Mouse (Mus musculus) midbrain, postnatal 0 days (tissue): ENCODE data around the gene Rpa2. TPM values are rescaled to one million over a fixed set of nuclear protein-coding genes. Genes with fewer than 3 reads are reported as not detected.
A peak's percentile ranks its signal among the peaks of the same experiment; 100 is the strongest.

Experiments used
- ATAC-seq: fragments of 200-750 bp; cut with Nextera tagmentation; 2 replicates; pipeline ENCODE4 v1.8.0; 2017; ENCODE audit warnings: moderate number of reproducible peaks, mild to moderate bottlenecking, moderate TSS enrichment, moderate library complexity; ENCODE audit not compliant: low FRiP score
- DNase-seq: peaks from one replicate; pipeline ENCODE4 v3.0.0-alpha.2; 2015; ENCODE audit warnings: low spot score
- H3K27ac ChIP-seq: fragments of 300-500 bp; sonication (generic); 2 replicates; pipeline ENCODE4 v1.5.1; 2014; ENCODE audit warnings: low read depth, mild to moderate bottlenecking, low read length, mixed read lengths
- H3K27me3 ChIP-seq: fragments of 300-500 bp; sonication (generic); 2 replicates; pipeline ENCODE4 v1.6.1; 2014; ENCODE audit warnings: low read length, control low read depth, mixed read lengths; ENCODE audit not compliant: insufficient read depth
- H3K36me3 ChIP-seq: fragments of 300-500 bp; sonication (generic); 2 replicates; pipeline ENCODE4 v1.6.1; 2014; ENCODE audit warnings: low read length, control low read depth, mixed read lengths; ENCODE audit not compliant: insufficient read depth
- H3K4me1 ChIP-seq: fragments of 300-500 bp; sonication (generic); 2 replicates; pipeline ENCODE4 v1.6.1; 2014; ENCODE audit warnings: mild to moderate bottlenecking, control low read depth, antibody characterized with exemption, low read length, mixed read lengths; ENCODE audit not compliant: insufficient read depth
- H3K4me2 ChIP-seq: fragments of 300-500 bp; sonication (generic); 2 replicates; pipeline ENCODE4 v1.6.1; 2014; ENCODE audit warnings: low read depth, mild to moderate bottlenecking, low read length, mixed read lengths; ENCODE audit not compliant: poor library complexity, severe bottlenecking
- H3K4me3 ChIP-seq: fragments of 300-500 bp; sonication (generic); 2 replicates; pipeline ENCODE4 v1.5.1; 2014; ENCODE audit warnings: low read depth, mild to moderate bottlenecking, low read length, moderate library complexity
- H3K9ac ChIP-seq: fragments of 300-500 bp; sonication (generic); replicated peaks from 2 replicates; pipeline ENCODE4 v1.6.1; 2014; ENCODE audit warnings: mild to moderate bottlenecking, low read length, moderate library complexity, mixed read lengths; ENCODE audit not compliant: poor library complexity, severe bottlenecking
- H3K9me3 ChIP-seq: fragments of 300-500 bp; sonication (generic); 2 replicates; pipeline ENCODE4 v1.6.1; 2016; ENCODE audit warnings: low read length, control low read depth
- CTCF ChIP-seq: IDR thresholded peaks from 2 replicates; pipeline ENCODE4 v1.5.1; 2016; ENCODE audit warnings: antibody characterized with exemption, mild to moderate bottlenecking
- WGBS: fragments of 180-500 bp; shearing (Covaris S2); extraction: QIAGEN DNeasy Blood & Tissue Kit; methylation state at CpG from one replicate; pipeline ENCODE4 v1.1.7; 2014; 5-methylcytosine and 5-hydroxymethylcytosine counted together
- polyA plus RNA-seq: library from polyadenylated mRNA; unstranded; fragments of >200 nt; fragmentation: Nextera tagmentation; extraction: Ambion mirVana; gene quantifications from 2 replicates; pipeline ENCODE4 v1.2.1, GENCODE M21; 2015
- total RNA-seq: library from RNA; depleted of rRNA; stranded (reverse); fragments of >200 nt; gene quantifications from 2 replicates; pipeline ENCODE4 v1.2.3, GENCODE M21; 2014; rRNA removed

The Rpa2 gene
- total and polyA plus RNA-seq, 2 experiments from 2014 or later = 18.9 to 28.4 TPM

DNA sequence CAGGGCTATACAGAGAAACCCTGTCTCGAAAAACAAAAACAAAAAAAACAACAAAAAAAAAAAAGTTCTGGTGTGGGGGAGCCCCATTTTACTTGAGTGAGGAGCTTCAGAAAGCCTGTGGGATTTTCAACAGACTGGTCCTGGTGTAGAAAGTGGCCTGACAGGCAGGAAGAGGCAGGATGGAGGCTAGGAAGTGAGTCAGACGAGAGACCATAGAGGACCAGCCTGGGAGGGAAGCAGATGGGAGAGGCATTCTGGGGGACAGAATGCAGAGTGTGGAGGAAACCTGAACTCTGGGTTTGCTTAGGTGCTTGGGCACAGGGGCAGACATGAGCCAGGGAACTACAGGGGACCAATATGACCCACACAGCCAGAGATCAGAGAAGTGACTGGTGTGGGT is 48.7 kb downstream of the Rpa2 start:
- no peaks in the 10 kb centered on the region for H3K36me3 ChIP-seq
- no peak for ATAC-seq
- WGBS = 64% methylated on average over 2 of the region's 2 CpGs

DNA sequence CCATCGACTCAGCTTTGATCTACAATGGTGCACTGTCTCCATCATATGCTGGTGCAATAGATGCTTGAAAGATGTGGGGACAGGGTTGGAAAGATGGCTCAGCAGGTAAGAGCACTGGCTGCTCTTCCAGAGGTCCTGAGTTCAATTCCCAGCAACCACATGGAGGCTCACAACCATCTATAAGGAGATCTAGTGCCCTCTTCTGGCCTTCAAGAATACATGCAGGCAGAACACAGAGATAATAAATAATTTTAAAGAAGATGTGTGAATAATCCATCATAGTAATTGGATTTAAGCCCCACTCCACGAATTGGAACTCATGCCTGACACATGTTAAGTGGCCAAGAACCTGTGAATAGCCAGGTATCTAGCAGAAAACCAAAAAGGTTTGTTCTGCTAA is 50.3 kb downstream of the Rpa2 start:
- no peak overlapping the region for H3K4me3 ChIP-seq
- H3K4me1 ChIP-seq = no peaks in the 10 kb centered on the region
- DNase-seq (no peak), ATAC-seq (no peak)
- H3K27ac ChIP-seq = no peak overlapping the region
- no peaks in the 10 kb centered on the region for H3K27me3 ChIP-seq
- TF ChIP-seq CTCF = no peak
- WGBS = 52% methylated on average over 2 of the region's 2 CpGs
- no peak overlapping the region for H3K9ac ChIP-seq
- H3K9me3 ChIP-seq = no peaks in the 10 kb centered on the region; the same call in 1 of the 2 replicates
- no peaks in the 10 kb centered on the region for H3K36me3 ChIP-seq
- no peak overlapping the region for H3K4me2 ChIP-seq

More for the DNA sequence above, 48.7 kb downstream of the Rpa2 start:
- Histone ChIP-seq H3K4me2 (no peak overlapping the region), H3K9ac (no peak overlapping the region), H3K4me3 (no peak overlapping the region), H3K27me3 (no peaks in the 10 kb centered on the region), H3K27ac (no peak overlapping the region), H3K9me3 (no peaks in the 10 kb centered on the region; the same call in 1 of the 2 replicates), H3K4me1 (no peaks in the 10 kb centered on the region)
- DNase-seq = no peak
- no peak for TF ChIP-seq CTCF

DNA sequence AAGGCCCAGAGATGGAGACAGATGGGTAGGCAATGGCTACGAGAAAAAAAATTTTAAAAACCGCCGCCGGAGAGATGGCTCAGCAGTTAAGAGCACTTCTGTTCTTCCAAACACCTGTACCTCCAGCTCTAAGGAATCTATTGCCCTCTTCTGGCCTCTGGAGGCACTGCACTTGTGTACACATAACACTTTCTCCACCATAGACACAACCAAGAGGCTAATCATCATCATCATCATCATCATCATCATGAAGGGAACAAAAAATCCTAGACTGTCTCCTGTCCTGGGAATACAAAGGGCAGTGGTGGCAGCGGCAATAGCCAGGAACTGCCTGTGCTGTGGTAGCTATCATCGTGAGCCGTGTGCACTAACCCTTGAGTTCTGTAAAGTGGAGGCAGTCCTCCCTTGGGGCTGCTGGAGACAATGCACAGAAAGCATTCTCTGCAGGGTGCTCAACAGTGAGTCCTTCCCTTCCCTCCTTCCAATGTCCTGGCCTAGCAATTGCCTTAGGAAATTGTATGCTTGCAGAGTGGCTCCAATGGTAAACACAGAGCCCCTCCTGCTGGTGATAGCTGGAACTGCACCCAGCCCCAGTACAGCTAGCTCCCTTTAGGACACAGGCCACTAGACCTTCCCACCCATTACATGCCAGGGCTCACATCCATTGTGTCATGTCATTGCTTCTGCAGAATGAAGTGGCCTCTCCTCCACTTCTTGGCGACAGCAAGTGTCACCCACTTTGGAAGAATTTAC is 55.7 kb downstream of the Rpa2 start:
- Histone ChIP-seq H3K27ac (no peak overlapping the region), H3K4me2 (no peak overlapping the region), H3K4me1 (no peaks in the 10 kb centered on the region), H3K4me3 (no peak overlapping the region), H3K27me3 (no peaks in the 10 kb centered on the region), H3K9me3 (no peaks in the 10 kb centered on the region; the same call in 1 of the 2 replicates), H3K9ac (no peak overlapping the region), H3K36me3 (peaks cover 28% of the 10 kb centered on the region)
- peak; percentile 40 for DNase-seq
- TF ChIP-seq CTCF = peak; percentile 74
- 79% methylated on average over 8 of the region's 8 CpGs for WGBS
- ATAC-seq = no peak

Other genes with a start within 250 kb of the Rpa2 start
- 800 and 923 TPM in 2 replicates for gene Atpif1, start 234.7 kb upstream of the Rpa2 start, total RNA-seq
- 1,645 and 1,681 TPM in 2 replicates for gene Atpif1, start 234.7 kb upstream of the Rpa2 start, polyA plus RNA-seq
- gene Dnajc8, start 232.8 kb upstream of the Rpa2 start, total RNA-seq = 89.1 and 101 TPM in 2 replicates
- 168 and 169 TPM in 2 replicates for gene Dnajc8, start 232.8 kb upstream of the Rpa2 start, polyA plus RNA-seq
- 0.66 and 1.1 TPM in 2 replicates for gene Ptafr, start 204.3 kb upstream of the Rpa2 start, total RNA-seq
- 0.26 and 0.56 TPM in 2 replicates for gene Ptafr, start 204.3 kb upstream of the Rpa2 start, polyA plus RNA-seq
- gene Eya3, start 129.3 kb upstream of the Rpa2 start, total RNA-seq = 15.7 and 25.8 TPM in 2 replicates
- gene Eya3, start 129.3 kb upstream of the Rpa2 start, polyA plus RNA-seq = 4.5 and 5.1 TPM in 2 replicates
- gene Xkr8, start 35.8 kb upstream of the Rpa2 start, total RNA-seq = 6.2 and 7.1 TPM in 2 replicates
- 6.4 and 6.9 TPM in 2 replicates for gene Xkr8, start 35.8 kb upstream of the Rpa2 start, polyA plus RNA-seq
- gene Smpdl3b, start 11.1 kb upstream of the Rpa2 start, total RNA-seq = 0.47 and 1.3 TPM in 2 replicates
- gene Smpdl3b, start 11.1 kb upstream of the Rpa2 start, polyA plus RNA-seq = 1.1 and 1.2 TPM in 2 replicates
- 0.28 and 0.49 TPM in 2 replicates for gene Themis2, start 28.1 kb downstream of the Rpa2 start, total RNA-seq
- 0.49 and 0.75 TPM in 2 replicates for gene Themis2, start 28.1 kb downstream of the Rpa2 start, polyA plus RNA-seq
- gene Ppp1r8, start 74.8 kb downstream of the Rpa2 start, total RNA-seq = 55.1 and 59.6 TPM in 2 replicates
- gene Ppp1r8, start 74.8 kb downstream of the Rpa2 start, polyA plus RNA-seq = 42.2 and 45.0 TPM in 2 replicates
- 142 and 153 TPM in 2 replicates for gene Stx12, start 116.2 kb downstream of the Rpa2 start, total RNA-seq
- 151 and 158 TPM in 2 replicates for gene Stx12, start 116.2 kb downstream of the Rpa2 start, polyA plus RNA-seq
- 16.6 and 21.0 TPM in 2 replicates for gene Fam76a, start 154.2 kb downstream of the Rpa2 start, total RNA-seq
- 31.0 and 38.2 TPM in 2 replicates for gene Fam76a, start 154.2 kb downstream of the Rpa2 start, polyA plus RNA-seq
- 0.33 and 0.47 TPM in 2 replicates for gene Fgr, start 205.8 kb downstream of the Rpa2 start, total RNA-seq
- 0.19 TPM in 1 of 2 replicates, not detected in the other for gene Fgr, start 205.8 kb downstream of the Rpa2 start, polyA plus RNA-seq
- 105 and 115 TPM in 2 replicates for gene Ahdc1, start 242.9 kb downstream of the Rpa2 start, total RNA-seq
- 9.2 and 11.0 TPM in 2 replicates for gene Ahdc1, start 242.9 kb downstream of the Rpa2 start, polyA plus RNA-seq